Mouse (Mus musculus) bone marrow, adult 2 months (tissue): ENCODE results near the gene Fam184b.

Experiments
- CTCF ChIP-seq: fragments of 200-500 bp; IDR thresholded peaks from 2 replicates; pipeline ENCODE4 v1.5.1; 2011; ENCODE audit warnings: low read length, control low read depth; ENCODE audit not compliant: control insufficient read depth, insufficient read depth
- POLR2A ChIP-seq: fragments of 200-500 bp; IDR thresholded peaks from 2 replicates; pipeline ENCODE4 v1.6.1; 2011; ENCODE audit warnings: low read depth, mild to moderate bottlenecking, control low read depth, low read length, borderline replicate concordance; ENCODE audit not compliant: control insufficient read depth

DNA sequence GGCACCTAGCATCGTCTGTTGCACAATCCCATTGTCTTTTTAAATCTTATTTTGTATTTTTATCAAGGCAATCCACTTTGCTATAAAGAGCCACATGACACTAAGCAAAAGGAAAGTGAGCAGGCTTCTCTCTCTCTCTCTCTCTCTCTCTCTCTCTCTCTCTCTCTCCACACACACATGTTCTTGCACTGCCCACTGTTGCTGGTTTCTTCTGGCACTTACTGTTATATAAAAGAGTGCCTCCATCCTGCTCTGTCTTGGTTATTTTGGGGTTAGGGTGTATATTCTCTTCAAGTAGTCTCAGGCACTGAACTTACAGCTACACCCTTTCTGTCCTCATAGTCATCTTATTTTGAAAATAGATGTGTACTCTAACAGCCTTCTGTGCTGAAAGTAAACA, 89.8 kb downstream of the Fam184b start:
- TF ChIP-seq CTCF (no peak), POLR2A (no peak)
